Mouse (Mus musculus) lung, adult 18-20 months (tissue): ENCODE data around the gene Slc16a10.

Source experiments
- DNase-seq, 2 experiments: peaks; one replicate each; pipeline ENCODE4 v3.0.0; 2022; ENCODE audit warnings: mixed read lengths in 2 of 2

Slc16a10 gene

GRCm38 (mm10) chr10:40065357-40065756 lies 76.7 kb downstream of the Slc16a10 start:
- DNase-seq, result no peak

GRCm38 (mm10) chr10:40063291-40063890 lies 78.7 kb downstream of the Slc16a10 start:
- DNase-seq, result no peak

GRCm38 (mm10) chr10:40062812-40063211 lies 79.2 kb downstream of the Slc16a10 start:
- no peak for DNase-seq

- no peak for DNase-seq
These were observed 80.1 kb downstream of the Slc16a10 start for GRCm38 (mm10) chr10:40061926-40062325.

- DNase-seq, result no peak
These were observed 83.3 kb downstream of the Slc16a10 start for GRCm38 (mm10) chr10:40058786-40059120.

- DNase-seq, result no peak
These were observed 83.8 kb downstream of the Slc16a10 start for GRCm38 (mm10) chr10:40058062-40058785.

GRCm38 (mm10) chr10:40057615-40058014 lies 84.4 kb downstream of the Slc16a10 start:
- no peak for DNase-seq

GRCm38 (mm10) chr10:40054455-40054854 lies 87.6 kb downstream of the Slc16a10 start:
- no peak for DNase-seq

GRCm38 (mm10) chr10:40053896-40054295 lies 88.2 kb downstream of the Slc16a10 start:
- DNase-seq, result no peak

- DNase-seq, result peak in 1 of 2 experiments; percentile 15
These were observed 88.7 kb downstream of the Slc16a10 start for GRCm38 (mm10) chr10:40053257-40053895.

GRCm38 (mm10) chr10:40051997-40052396 lies 90.1 kb downstream of the Slc16a10 start:
- DNase-seq, result no peak

GRCm38 (mm10) chr10:40050763-40051162 lies 91.3 kb downstream of the Slc16a10 start:
- DNase-seq, result no peak

- DNase-seq, result peak in 1 of 2 experiments; percentile 24
These were observed 100.7 kb downstream of the Slc16a10 start for GRCm38 (mm10) chr10:40041339-40041738.

GRCm38 (mm10) chr10:40036686-40037560 lies 105.1 kb downstream of the Slc16a10 start:
- DNase-seq, result no peak

GRCm38 (mm10) chr10:40034956-40035355 lies 107.1 kb downstream of the Slc16a10 start:
- DNase-seq, result no peak

GRCm38 (mm10) chr10:40032897-40033296 lies 109.2 kb downstream of the Slc16a10 start:
- no peak for DNase-seq

GRCm38 (mm10) chr10:40030716-40031115 lies 111.3 kb downstream of the Slc16a10 start:
- no peak for DNase-seq

GRCm38 (mm10) chr10:40029610-40030009 lies 112.4 kb downstream of the Slc16a10 start:
- no peak for DNase-seq

GRCm38 (mm10) chr10:40028091-40028490 lies 114.0 kb downstream of the Slc16a10 start:
- no peak for DNase-seq

GRCm38 (mm10) chr10:40026546-40026945 lies 115.5 kb downstream of the Slc16a10 start:
- no peak for DNase-seq

- no peak for DNase-seq
These were observed 116.5 kb downstream of the Slc16a10 start for GRCm38 (mm10) chr10:40025560-40025959.

GRCm38 (mm10) chr10:40024554-40025428 lies 117.3 kb downstream of the Slc16a10 start, which contains the start of gene Mfsd4b1:
TSS of gene Mfsd4b1 (minus strand) at chr10:40025268.
- peak; percentile 82 to 86 for DNase-seq
